Comparison of ENCODE assay signal across 34 mouse cellular contexts in genomic region chr13:112413611-112414010, GRCm38 (mm10). TPM values are rescaled to one million over a fixed set of nuclear protein-coding genes. Genes with fewer than 3 reads are reported as not detected.
DNase-seq lines count a peak whose midpoint lies in the region; ATAC-seq lines count a peak whose summit lies in the region.
"Had no signal": no experiment of that assay in that cellular context is flagged by ENCODE, and none has a peak within 500 bp of the region (broad histone marks: within the 10 kb centered on the region; RNA-seq: fewer than 3 reads in every experiment).

No protein-coding gene starts in this region.

- no peak overlapping the region for H3K9ac ChIP-seq in midbrain, embryonic 11.5 days (ENCODE audit: low read length)
- H3K9ac ChIP-seq in midbrain, embryonic 16.5 days (ENCODE audit: low read depth, low read length) = no peak overlapping the region
- H3K9ac ChIP-seq: embryonic facial prominence, embryonic 15.5 days; forebrain, embryonic 12.5 days; forebrain, postnatal 0 days; hindbrain, embryonic 15.5 days; limb, embryonic 15.5 days; liver, embryonic 14.5 days; lung, embryonic 14.5 days; midbrain, embryonic 13.5 days; stomach, embryonic 15.5 days had no signal

- no peak overlapping the region for H3K4me3 ChIP-seq in midbrain, embryonic 11.5 days (ENCODE audit: low read depth, low read length)
- H3K4me3 ChIP-seq in midbrain, embryonic 16.5 days (ENCODE audit: low read depth, low read length) = no peak overlapping the region
- H3K4me3 ChIP-seq: embryonic facial prominence, embryonic 15.5 days; forebrain, embryonic 12.5 days; heart, adult 2 months; hindbrain, embryonic 10.5 days; hindbrain, embryonic 15.5 days; limb, embryonic 15.5 days; megakaryocyte, embryonic 14.5 days; midbrain, embryonic 13.5 days; stomach, embryonic 15.5 days had no signal

- ATAC-seq in midbrain, embryonic 11.5 days (ENCODE audit: low FRiP score) = no peak
- no peak for ATAC-seq in midbrain, embryonic 16.5 days
- peak; percentile 94 for ATAC-seq in granulocyte monocyte progenitor cell, adult 5-6 weeks (replicated peaks; ENCODE audit: poor library complexity, severe bottlenecking)
- peak; percentile 85 for ATAC-seq in megakaryocyte progenitor cell, adult 5-6 weeks (replicated peaks; ENCODE audit: poor library complexity)
- ATAC-seq: forebrain, postnatal 0 days; midbrain, embryonic 13.5 days had no signal

- 0 out of 2 replicates have a peak, but pooled peaks cover 2% of the 10 kb centered on the region for H3K4me1 ChIP-seq in midbrain, embryonic 11.5 days (ENCODE audit: control insufficient read depth, insufficient read depth, low read length)
- H3K4me1 ChIP-seq in midbrain, embryonic 16.5 days (ENCODE audit: control insufficient read depth, insufficient read depth, low read length) = no peaks in the 10 kb centered on the region
- H3K4me1 ChIP-seq: hindbrain, embryonic 15.5 days; midbrain, embryonic 13.5 days had no signal

- no peaks in the 10 kb centered on the region for H3K36me3 ChIP-seq in midbrain, embryonic 11.5 days (ENCODE audit: control insufficient read depth, insufficient read depth, low read length)
- no peaks in the 10 kb centered on the region for H3K36me3 ChIP-seq in midbrain, embryonic 16.5 days (ENCODE audit: control insufficient read depth, insufficient read depth, low read length)
- H3K36me3 ChIP-seq: embryonic facial prominence, embryonic 15.5 days; forebrain, embryonic 12.5 days; G1E; hindbrain, embryonic 10.5 days; hindbrain, embryonic 15.5 days; limb, embryonic 15.5 days; midbrain, embryonic 13.5 days; stomach, embryonic 15.5 days had no signal

- peak; percentile 33 for DNase-seq in midbrain, embryonic 11.5 days (ENCODE audit: low spot score, missing footprints)
- DNase-seq in ZHBTc4 (ENCODE audit: low read depth, low spot score) = peak; percentile 37
- no peak for DNase-seq in kidney, adult 18-20 months
- no peak for DNase-seq in thymus, postnatal 25 days
- no peak for DNase-seq in spleen, postnatal 10 days (ENCODE audit: low spot score in 2 of 2)
- DNase-seq: adrenal gland, postnatal 14 days; B cell, adult 2 months; cerebellum, adult 18-20 months; cerebellum, postnatal 10 days; forebrain, postnatal 0 days; heart, adult 2 months; heart, postnatal 14 days; kidney, adult 2 months; kidney, postnatal 36 days; layer of hippocampus, postnatal 36 days; left cerebral cortex, postnatal 4 days; lung, embryonic 14.5 days; lung, postnatal 14 days; right cerebral cortex, adult 18-20 months; thymus, adult 2 months; thymus, postnatal 4 days had no signal

- no peak overlapping the region for H3K27ac ChIP-seq in midbrain, embryonic 11.5 days (ENCODE audit: low read depth, low read length)
- H3K27ac ChIP-seq in midbrain, embryonic 16.5 days (ENCODE audit: low read length) = no peak overlapping the region
- H3K27ac ChIP-seq: embryonic facial prominence, embryonic 15.5 days; forebrain, embryonic 12.5 days; heart, adult 2 months; hindbrain, embryonic 10.5 days; hindbrain, embryonic 15.5 days; limb, embryonic 15.5 days; liver, embryonic 14.5 days; midbrain, embryonic 13.5 days; stomach, embryonic 15.5 days had no signal

- H3K27me3 ChIP-seq in midbrain, embryonic 11.5 days (ENCODE audit: control insufficient read depth, insufficient read depth, low read length) = no peaks in the 10 kb centered on the region
- no peaks in the 10 kb centered on the region for H3K27me3 ChIP-seq in midbrain, embryonic 16.5 days (ENCODE audit: control insufficient read depth, insufficient read depth, low read depth, low read length)
- H3K27me3 ChIP-seq: embryonic facial prominence, embryonic 15.5 days; forebrain, embryonic 12.5 days; hindbrain, embryonic 15.5 days; limb, embryonic 15.5 days; megakaryocyte, embryonic 14.5 days; midbrain, embryonic 13.5 days; stomach, embryonic 15.5 days had no signal

- no peak overlapping the region for H3K4me2 ChIP-seq in midbrain, embryonic 11.5 days
- no peak overlapping the region for H3K4me2 ChIP-seq in midbrain, embryonic 16.5 days (ENCODE audit: low read length)
- H3K4me2 ChIP-seq: embryonic facial prominence, embryonic 15.5 days; forebrain, embryonic 12.5 days; hindbrain, embryonic 15.5 days; limb, embryonic 15.5 days; lung, embryonic 14.5 days; midbrain, embryonic 13.5 days; stomach, embryonic 15.5 days had no signal

- 89% methylated on average over 8 of the region's 8 CpGs for WGBS in midbrain, embryonic 11.5 days
- WGBS in midbrain, embryonic 16.5 days = 76% methylated on average over 8 of the region's 8 CpGs

- H3K9me3 ChIP-seq in midbrain, embryonic 11.5 days (ENCODE audit: control insufficient read depth, low read length) = no peaks in the 10 kb centered on the region
- H3K9me3 ChIP-seq in midbrain, embryonic 16.5 days (replicated peaks; ENCODE audit: control insufficient read depth, low read length, poor library complexity, severe bottlenecking) = no peaks in the 10 kb centered on the region
- H3K9me3 ChIP-seq: embryonic facial prominence, embryonic 15.5 days; forebrain, embryonic 12.5 days; G1E; hindbrain, embryonic 10.5 days; hindbrain, embryonic 15.5 days; limb, embryonic 15.5 days; midbrain, embryonic 13.5 days; stomach, embryonic 15.5 days had no signal

RNA-seq across cellular contexts. Expression of gene Il6st, which starts 50.3 kb away (rescaled TPM):
- 28.4 and 32.3 TPM in 2 replicates for polyA plus RNA-seq in midbrain, embryonic 11.5 days (2014; fragmentation: Nextera tagmentation; extraction: Ambion mirVana)
- 20.5 and 25.1 TPM in 2 replicates for polyA plus RNA-seq in midbrain, embryonic 16.5 days (2015; fragmentation: Nextera tagmentation; extraction: Ambion mirVana)
- 47.5 and 70.5 TPM in 2 replicates for total RNA-seq in granulocyte monocyte progenitor cell, adult 5-6 weeks (2014; fragmentation: Nextera tagmentation)
- total RNA-seq in granulocyte monocyte progenitor cell, adult 5-6 weeks (2017) = 29.1 and 33.4 TPM in 2 replicates
- total RNA-seq in megakaryocyte progenitor cell, adult 5-6 weeks (2015) = 25.0 and 29.8 TPM in 2 replicates
- 27.9 and 32.7 TPM in 2 replicates for total RNA-seq in megakaryocyte progenitor cell, adult 5-6 weeks (2017)

Comparison
In these comparisons a context has a peak if more than half of its experiments do, and no peak if none do; other contexts are left out.
1. ATAC-seq: peak in granulocyte monocyte progenitor cell, adult 5-6 weeks (single experiment) and megakaryocyte progenitor cell, adult 5-6 weeks (single experiment); none in midbrain, embryonic 11.5 days (single experiment) and midbrain, embryonic 16.5 days (single experiment).
2. DNase-seq: peak in midbrain, embryonic 11.5 days (single experiment) and ZHBTc4 (single experiment); none in kidney, adult 18-20 months (single experiment), thymus, postnatal 25 days (single experiment) and spleen, postnatal 10 days (0 of 2).